Comparison of ENCODE assay signal across 20 mouse cellular contexts in genomic region chr15:3368261-3368832, GRCm38 (mm10).
"Had no signal": no experiment of that assay in that cellular context is flagged by ENCODE, and none has a peak within 500 bp of the region (broad histone marks: within the 10 kb centered on the region; RNA-seq: fewer than 3 reads in every experiment).

No protein-coding gene starts in this region.

- H3K27me3 ChIP-seq: liver, embryonic 12.5 days; liver, embryonic 15.5 days; midbrain, embryonic 12.5 days; midbrain, embryonic 15.5 days; neural tube, embryonic 13.5 days had no signal

- H3K4me3 ChIP-seq: layer of hippocampus, adult 2 months; liver, embryonic 12.5 days; liver, embryonic 15.5 days; midbrain, embryonic 12.5 days; midbrain, embryonic 15.5 days; myocyte; neural tube, embryonic 13.5 days had no signal

- H3K9ac ChIP-seq: liver, embryonic 12.5 days; liver, embryonic 15.5 days; midbrain, embryonic 12.5 days; midbrain, embryonic 15.5 days; neural tube, embryonic 13.5 days had no signal

- H3K4me1 ChIP-seq: liver, embryonic 12.5 days; liver, embryonic 15.5 days; midbrain, embryonic 12.5 days; midbrain, embryonic 15.5 days; neural tube, embryonic 13.5 days had no signal

- DNase-seq: kidney, adult 2 months; kidney, postnatal 25 days; layer of hippocampus, adult 9-11 months; liver; lung, adult 18-20 months; lung, postnatal 14 days; retina, postnatal 1 day; right cerebral cortex, postnatal 25 days; thymus, adult 18-20 months; thymus, postnatal 36 days had no signal

- ATAC-seq: intestine, postnatal 0 days; liver, embryonic 12.5 days; midbrain, embryonic 15.5 days had no signal

- H3K27ac ChIP-seq: kidney, postnatal 0 days; layer of hippocampus, adult 2 months; liver, embryonic 12.5 days; liver, embryonic 15.5 days; macrophage; midbrain, embryonic 12.5 days; midbrain, embryonic 15.5 days; neural tube, embryonic 13.5 days had no signal

- H3K4me2 ChIP-seq: liver, embryonic 12.5 days; liver, embryonic 15.5 days; midbrain, embryonic 12.5 days; midbrain, embryonic 15.5 days; neural tube, embryonic 13.5 days had no signal

- H3K9me3 ChIP-seq: liver, embryonic 15.5 days; midbrain, embryonic 15.5 days had no signal

- H3K36me3 ChIP-seq: liver, embryonic 12.5 days; liver, embryonic 15.5 days; midbrain, embryonic 12.5 days; midbrain, embryonic 15.5 days; neural tube, embryonic 13.5 days had no signal
